Mouse (Mus musculus) c-Kit-negative CD71-positive TER-119-positive erythroid progenitor cells, embryonic 14.5 days (primary cell): ENCODE data around the gene Tango6.

Experiments used
- DNase-seq: peaks from one replicate; pipeline ENCODE4 v3.0.0-alpha.2; 2013; ENCODE audit warnings: low read depth, low spot score

The Tango6 gene

DNA sequence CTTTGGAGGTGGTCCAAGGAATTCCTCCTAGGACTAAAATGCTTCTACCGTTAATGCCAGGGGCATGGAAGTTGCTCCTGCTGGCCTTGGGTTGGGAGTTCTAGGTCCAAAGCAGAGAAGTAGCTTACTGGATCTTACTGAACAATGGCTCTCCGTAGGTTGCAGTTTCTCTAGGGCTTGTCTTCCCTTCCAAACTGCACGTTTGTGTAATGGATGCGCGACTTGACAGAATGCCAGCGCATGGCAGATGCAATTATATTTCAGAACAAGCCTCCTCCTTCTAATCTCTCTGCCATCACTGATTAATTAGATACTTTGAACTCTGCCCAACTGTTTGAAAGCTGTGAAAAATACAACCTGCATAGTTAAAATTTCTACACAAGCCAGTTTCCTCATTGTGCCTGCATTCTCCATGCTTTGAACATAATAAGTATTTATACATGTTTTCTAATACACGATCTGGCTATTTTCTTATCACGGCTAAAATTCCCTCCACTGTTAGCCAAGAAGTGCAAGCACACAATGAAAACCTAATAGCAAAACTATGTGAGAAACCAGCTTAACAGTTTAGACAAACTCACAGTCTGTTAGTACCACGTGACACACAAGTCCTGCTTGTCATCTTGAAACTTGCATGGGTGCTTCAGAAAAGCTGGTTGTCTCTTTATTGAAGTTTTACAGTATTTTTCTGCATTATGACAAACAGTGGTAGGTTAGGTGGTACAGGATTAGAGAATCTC lies 133.7 kb downstream of the Tango6 start:
- DNase-seq: no peak

DNA sequence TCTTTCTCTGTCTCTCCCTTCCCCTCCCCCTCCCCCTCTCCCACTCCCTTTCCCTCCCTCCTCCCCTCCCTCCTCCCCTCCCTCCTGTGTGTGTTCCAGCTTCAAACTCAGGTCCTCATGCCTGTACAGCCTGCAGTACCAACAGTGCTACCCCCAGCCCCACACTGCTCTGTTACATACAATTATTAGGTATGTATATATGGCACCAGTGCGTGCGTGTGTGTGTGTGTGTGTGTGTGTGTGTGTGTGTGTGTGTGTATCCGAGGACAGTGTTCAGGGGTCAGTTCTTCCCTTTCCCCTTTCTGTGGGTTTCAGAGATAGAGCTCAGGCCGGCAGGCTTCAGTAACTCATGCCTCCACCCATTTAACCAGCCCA lies 134.3 kb downstream of the Tango6 start:
- DNase-seq: no peak

DNA sequence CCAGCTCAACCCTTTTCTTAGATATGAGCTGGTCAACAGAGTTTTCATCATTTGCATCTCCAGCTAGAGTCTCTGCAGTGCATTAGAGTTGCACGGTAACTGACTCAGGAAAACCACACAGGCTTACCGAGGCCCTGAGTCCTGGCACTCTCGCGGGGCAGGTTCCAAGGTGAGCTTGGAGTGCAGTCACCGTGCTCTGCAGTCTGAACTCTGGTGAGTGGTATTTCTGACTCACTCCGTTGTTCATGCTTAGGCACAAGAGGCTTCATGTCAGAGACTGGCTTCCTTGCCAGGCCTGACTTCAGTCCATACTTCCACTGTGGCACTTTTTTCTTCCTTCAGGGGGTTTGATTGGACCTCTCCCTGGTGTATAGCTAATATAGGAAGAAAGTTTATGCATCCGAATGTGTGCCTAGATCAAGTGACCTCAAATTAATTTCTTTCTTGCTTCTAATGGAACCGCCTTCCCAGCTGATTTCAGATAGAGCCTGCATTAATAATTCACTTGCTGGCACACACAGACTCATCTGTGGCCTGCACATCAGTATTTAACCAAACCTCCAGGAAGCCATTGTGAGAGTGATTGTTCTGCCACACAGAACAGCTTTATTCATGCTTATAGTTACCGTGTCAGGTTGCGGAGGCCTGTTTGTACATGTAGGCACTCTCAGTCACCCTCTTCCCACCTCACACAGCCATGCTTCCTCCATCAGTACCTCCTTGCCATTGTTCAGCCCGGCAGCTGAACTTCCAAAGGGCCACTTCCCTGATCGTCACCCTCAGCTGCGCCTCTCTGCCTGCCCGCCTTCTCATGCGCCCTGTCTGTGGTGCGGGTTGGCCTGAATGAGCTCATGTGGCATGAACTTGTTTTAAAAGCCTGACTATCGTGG lies 136.0 kb downstream of the Tango6 start:
- DNase-seq: no peak

DNA sequence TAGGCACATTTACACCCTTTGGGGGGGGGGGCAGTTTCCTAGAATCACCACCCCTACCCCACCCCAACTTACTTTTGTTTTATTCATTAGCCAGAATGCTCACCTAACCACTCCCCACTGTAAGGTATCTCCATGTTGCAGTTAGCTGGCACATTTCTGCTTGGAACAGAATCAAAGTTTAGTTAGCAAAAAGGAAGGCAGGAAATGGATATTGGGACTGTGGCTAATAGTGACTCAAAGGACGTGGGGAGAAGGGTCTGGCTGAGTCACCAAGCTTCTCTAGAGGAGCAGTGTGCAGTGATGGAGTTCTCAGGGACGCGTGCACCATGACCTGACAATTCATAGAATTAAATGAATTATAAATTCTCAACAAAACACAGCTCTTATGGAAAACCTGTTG lies 136.7 kb downstream of the Tango6 start:
- no peak for DNase-seq

DNA sequence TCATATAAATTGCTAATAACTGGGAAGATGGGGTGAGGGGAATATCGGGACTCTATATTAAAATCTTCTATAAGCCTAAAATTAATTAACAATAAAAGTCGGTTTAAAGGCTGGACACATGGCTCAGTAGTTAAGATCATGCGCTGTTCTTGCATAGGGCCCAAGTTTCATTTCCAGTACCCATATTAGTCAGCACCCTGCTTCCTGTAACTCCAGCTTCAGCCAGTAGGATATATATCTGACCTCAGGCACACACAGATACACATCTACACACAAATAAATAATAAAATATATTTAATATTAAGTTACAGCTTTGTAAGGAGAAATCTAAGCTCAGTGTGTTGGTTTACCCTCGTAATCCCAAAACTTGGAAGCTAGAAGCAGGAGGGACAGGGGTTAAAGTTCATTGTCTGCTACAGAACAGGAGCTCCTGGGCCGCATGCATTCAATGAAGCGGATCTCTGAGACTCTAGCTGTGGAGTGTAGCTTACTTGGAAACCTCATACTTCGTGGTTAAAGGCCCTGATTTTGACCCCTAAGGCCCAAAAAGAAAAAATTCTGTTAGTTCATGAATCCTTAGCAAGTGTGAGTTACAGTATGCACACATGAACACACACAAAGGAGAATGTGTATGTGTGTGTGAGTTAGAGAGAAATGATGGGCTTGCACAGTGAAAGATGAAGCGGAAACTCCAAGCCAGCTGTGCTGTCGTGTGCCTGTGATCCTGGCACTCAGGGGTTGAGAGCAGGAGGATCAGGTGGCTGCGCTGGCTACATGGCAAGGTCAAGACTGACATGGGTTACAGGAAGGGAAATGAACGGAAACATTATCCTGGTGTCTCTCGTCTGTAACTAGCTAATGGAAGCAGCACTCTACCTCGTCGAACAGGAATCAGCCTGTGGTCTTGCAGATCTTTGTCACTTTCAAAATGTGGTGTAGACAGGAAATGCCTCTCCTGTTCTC lies 138.0 kb downstream of the Tango6 start:
- DNase-seq: no peak

DNA sequence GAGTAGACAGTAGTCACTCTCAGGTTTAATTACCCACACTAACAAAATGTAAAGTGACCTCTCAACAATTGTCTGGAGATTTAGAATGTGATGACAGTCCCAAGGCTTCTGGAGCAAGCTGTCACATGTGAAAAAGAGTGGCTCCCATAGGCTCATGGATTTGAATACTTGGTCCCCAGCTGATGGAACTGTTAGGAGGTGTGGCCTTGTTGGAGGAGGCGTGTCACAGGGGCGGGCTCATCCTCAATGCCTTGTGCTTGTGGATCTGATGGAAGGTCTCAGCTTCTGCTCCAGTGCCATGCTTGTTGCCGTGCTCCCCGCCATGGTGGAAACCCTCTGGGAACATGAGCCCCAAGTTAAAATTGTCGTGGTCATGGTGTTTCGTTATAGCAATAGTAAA lies 146.1 kb downstream of the Tango6 start:
- DNase-seq: no peak

DNA sequence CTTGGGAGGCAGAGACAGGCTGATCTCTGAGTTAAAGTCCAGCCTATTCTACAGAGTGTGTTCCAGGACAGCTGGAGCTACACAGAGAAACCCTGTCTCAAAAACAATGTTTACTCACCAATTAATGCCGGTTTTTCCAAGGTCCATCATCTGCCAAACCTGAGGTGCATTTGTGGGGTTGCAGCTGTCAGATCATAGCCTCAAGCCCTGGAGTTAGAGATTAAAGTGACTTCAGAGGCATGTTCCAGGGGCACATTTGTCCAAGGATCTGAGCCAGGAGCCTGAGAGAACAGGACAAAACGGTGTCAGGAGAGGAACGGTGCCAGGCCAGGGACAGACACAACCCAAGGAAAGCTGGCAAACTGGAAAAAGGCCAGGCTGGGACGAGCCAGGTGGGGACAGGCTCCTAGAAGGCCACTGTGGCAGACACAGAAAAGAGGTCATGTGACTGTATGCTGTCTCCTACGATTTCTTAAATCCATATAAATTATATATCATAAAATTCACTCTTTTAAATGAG lies 146.7 kb downstream of the Tango6 start:
- no peak for DNase-seq

DNA sequence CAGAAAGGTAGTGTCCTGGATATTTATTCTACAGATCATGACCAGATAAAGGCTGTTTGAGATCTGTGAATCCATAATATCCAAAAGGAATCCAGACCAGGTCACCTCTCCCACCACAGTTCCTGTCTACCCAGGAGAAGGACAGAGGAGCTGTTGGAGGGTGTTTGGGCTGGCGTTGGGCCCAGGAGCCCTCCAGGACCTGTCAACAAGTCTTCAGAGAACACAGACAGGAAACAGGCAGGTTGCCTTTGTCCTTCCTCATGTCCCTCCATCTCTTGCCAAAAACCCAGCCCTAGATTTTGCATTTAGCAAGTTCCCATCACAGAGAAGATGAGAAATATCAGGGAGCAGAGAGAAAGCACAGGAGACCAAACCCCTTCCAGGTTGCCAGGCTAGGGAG lies 152.0 kb downstream of the Tango6 start:
- DNase-seq: no peak

DNA sequence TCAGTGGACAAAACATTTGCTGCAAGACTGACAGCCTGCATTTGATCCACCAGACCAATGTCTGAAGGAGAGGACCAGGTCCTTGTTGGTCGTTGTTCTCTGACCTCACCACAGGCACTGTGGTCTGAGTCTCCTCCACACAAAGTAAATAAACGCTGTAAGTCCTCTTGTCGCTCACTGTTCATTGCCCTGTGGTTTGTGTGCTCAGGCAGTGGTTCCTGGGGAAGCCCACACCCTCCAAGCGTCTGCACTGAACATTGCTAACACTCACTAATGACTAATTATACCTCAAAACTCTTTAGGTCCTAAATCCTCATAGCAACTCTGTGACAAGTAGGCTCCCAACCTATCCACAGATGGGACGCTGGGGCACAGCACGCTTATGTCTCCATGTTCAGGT lies 153.7 kb downstream of the Tango6 start:
- DNase-seq: no peak

DNA sequence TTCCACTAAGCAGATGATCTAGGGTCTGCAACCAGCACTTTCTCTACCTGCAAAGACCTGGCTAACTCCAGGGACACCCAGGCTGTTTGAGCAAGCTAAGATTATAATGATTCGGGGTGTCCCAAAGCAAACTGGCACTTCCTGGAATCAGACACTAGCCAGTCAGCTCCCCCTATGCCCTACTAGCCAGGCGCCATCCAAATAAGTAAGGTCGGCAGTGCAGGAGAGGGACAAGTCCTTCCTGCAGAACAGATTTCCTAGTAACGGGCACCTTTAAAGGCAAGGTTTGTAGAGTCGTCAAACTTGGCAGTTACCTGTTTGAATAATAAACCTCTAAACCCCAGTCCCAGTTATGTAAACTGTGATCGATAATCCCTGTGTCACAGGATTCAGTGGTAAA lies 155.9 kb downstream of the Tango6 start:
- DNase-seq: no peak

DNA sequence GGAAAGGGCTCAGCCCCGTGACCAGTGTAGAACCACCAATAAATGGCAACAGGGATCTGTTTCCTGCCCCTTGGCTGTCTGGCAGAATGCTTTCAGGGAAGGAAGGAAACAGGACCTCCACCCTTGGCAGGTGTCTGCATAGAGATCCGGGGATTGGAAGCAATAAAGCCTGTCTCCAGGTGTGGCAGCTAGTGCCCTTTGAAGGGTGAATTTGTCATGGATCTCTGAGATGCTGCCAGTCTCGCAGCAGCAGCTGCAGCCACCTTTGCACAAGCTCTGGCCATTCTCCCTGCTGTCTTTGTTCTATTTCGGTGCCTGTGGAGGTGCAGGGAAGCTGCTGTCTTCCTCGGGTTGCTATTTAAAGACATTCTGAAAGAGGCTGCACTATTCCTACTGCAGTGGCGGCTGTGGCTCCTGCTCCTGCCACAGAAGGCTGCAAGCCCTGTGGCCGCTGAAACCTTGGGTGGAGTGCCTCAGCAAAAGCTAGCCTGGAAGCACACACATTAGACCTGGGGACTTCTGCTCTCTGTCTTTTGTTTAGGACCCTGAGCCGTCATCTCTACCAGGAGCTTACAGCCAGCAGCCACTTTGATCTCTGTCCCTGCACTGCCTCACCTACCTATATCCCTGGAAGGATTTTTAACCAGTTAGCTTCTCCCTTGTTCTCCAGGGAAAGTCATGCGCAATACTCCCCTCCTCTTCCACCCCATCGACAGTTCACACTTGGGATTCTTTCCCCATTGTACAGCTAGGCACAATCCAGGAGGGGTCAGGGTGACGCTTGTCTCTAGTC lies 156.5 kb downstream of the Tango6 start:
- no peak for DNase-seq

DNA sequence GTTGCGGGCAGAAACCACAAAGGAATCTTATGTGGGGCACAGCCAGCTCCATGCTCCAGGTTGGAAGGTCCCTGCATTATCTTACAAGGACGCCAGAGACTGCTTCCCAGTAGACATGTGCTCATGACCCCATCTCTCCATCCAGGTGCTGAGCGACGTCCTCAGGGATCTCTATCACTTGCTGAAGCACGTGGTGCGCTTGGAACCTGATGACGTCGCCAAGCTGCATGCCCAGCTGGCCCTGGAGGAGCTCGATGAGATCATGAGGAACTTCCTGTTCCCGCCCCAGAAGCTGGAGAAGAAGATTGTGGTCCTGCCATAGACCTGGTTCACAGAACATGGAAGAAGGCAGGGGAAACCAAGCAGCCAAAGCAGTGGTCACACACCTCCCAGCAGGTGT lies 167.2 kb downstream of the Tango6 start:
- DNase-seq: no peak

DNA sequence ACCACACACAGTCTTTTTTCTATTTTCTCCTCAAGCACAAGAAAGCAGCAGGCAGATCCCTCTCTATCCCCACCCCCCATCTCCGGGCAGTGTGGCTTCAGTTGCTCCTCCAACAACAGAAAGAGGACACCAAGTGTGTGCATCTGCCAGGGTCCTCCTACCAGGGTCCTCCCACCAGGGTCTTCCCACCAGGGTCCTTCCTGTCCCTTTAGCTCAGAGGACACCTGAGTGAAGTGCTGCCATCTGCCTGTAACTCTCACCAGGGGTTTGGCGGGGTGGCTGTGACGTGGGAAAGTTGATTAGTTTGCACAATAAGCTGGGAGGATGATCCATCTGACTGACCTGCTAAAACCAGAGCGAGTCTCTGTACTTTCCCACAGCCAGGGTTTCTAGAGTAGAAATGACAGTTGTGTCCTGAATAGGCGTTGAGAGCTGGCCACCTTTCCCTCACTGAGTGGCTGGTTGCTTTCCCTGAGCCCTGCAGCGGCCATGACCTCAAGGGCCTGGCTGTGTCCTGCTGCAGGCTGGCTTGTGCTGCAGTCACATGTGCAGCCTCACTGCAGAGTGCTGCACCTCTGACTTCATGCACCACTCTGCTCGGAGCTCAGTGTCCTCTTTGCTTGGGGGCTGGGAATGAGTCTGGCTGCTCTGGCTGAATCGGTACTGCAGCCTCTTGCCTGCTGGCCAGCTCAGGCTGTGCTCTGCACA lies 171.8 kb downstream of the Tango6 start:
- DNase-seq: no peak

DNA sequence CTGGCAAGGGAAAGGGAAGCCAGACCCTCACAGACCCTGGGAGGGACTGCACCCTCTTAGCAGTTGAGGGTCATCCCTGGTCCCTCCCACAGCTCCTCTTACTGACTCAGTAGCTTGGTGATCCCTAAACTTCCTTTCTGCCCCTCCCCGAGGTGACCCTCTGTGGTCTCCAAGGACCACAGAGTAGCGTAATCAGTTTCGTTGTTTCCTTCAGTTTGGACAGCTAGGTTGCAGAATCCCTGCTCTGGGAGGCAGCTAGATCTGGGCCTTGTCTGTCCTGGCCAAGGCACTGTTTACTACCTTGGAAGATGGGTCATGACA lies 172.3 kb downstream of the Tango6 start:
- DNase-seq: no peak

DNA sequence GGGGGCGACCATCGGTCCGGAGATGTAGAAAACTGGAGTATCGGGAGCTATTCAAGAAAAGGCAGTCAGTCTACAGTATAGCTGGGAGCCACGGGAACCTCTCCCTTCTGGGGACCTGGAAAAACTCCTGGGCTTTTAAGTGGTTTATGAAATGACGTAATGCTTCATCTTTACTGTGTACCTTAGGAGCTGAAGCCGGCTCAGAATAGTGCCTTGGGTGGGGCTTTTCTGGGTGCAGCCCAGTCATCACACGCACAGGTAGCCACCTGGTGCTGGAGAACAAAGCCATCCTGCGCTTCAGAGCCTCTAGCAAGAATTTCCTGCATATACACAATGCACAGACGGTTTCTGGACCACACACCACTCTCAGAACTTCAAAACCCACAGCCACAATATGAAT lies 180.0 kb downstream of the Tango6 start:
- DNase-seq: no peak

DNA sequence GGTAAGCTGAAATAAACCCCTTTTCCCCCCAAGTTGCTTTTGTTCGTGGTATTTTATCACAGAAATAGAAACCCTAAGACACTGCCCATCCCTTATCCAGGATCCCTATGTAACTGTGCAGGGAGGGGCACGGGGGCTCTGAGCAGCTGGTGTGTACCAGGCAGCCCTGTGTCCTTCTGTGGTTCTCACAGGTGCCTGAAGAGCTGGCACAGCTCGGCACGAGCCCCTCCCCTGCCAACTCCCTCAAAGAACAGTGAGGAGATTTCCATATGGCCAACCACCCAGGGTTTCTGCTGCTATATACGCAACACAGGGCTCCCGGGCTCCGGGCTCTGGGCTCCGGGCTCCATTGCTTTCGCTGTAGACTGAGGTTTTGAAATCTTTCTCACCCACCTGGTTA lies 182.5 kb downstream of the Tango6 start:
- no peak for DNase-seq

DNA sequence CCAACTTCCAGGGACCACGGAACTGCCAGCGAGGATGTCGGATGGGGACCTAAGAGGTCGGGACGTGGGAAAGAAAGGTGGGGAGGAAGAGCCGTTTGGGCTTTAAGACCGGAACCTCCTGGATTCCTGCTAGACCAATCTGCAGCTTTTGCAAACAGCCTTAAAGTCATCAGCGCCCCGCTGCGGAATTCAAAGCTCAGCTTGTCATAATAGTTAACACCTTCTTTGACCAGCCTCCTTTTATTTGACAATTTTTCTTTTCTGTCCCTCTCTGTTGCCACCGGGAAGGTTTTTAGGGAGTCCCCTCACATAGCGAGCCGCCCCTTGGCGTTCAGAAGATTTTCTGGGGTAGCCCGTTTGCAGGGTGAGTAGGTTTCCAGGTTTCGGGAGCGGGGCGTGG lies 187.2 kb downstream of the Tango6 start, which contains the start of gene Has3:
Gene Has3, plus strand, starts transcription at position 192 of the 400 bp plus-strand sequence.
- DNase-seq: no peak

DNA sequence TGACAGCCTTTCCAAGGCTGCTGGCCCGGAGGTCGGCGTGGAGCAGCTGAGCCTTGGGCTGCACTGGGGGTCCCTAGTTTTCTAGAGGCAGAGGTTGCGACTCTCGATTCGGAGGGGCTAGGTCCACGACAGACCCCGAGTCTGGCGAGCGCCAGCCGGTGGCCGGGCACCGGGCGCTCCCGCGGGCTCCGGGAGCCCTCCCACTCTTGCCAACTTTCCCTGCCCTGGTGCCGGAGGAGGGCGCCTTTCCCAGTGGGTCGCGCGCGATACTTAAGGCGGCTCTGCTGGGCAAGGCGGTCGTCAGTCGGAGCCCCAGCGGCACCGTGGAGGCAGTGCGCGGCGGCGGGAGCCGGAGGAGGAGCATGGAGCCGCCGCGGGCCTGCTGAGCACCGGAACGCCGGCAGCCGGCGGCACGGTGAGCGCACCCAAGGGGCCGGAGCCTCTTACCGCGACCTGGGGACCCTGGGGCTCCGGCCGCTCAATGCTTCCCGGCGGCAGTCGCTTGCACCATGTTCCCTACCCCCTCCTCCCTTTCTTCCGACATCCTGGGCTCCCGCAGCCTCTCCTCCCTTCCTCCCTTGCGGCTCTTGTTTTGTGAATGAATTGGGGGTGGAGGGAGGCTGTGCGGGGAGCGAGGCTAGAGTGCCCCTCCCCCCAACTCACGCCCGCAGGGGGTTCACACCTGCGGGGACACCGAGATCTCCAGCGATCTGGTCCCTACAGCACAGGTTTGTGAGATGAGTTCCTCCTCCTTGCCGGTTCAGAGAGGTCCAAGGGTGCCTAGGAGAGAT lies 187.9 kb downstream of the Tango6 start:
- no peak for DNase-seq

DNA sequence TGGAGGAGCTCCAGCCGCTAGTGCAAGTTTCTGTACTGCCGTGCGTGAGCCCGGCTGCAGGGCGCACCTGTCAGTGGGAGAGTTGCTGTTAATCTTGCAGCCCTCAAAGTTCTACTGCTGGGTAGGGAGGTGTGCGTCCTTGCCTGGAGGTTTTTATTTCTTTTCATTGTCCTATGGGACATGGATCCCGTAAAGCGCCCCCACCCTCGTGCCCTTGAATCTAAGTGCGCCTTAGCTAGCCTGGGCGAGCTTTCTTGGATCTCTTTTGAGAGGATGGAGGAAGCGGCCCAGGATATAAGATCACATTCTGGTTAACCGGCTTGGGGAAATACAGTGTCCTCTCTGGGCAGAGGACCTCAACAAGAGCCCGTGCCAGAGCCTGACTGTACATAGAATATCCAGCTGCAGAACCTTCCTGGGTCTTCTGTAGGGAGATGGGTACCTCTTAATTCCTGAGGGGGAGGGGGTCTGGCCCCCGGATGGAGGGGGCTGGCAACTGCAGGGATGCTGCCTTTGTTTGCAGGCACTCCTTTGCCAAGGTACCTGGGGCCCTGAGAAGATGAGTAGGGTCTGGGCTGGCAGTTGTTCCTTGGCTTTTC lies 188.6 kb downstream of the Tango6 start:
- no peak for DNase-seq
